Mouse (Mus musculus): ENCODE measurements around the gene Fbxo6.

GRCm38 (mm10) chr4:148164461-148164860, 12.5 kb upstream of the Fbxo6 start:
- TF ChIP-seq MYOG (IDR thresholded peaks at IDR 0.05; ENCODE audit: control insufficient read depth in 1 of 3, insufficient read depth in 1 of 3, insufficient read length in 2 of 3, low read depth in 2 of 3) (no peak), MAX (IDR thresholded peaks at IDR 0.05; ENCODE audit: low read depth) (no peak), POLR2AphosphoS2 (IDR thresholded peaks at IDR 0.05; ENCODE audit: insufficient read length, low read depth) (no peak), E2F4 (IDR thresholded peaks at IDR 0.05; ENCODE audit: insufficient read depth) (no peak), POLR2A (IDR thresholded peaks at IDR 0.05; ENCODE audit: insufficient read length, low read depth) (no peak), USF1 (IDR thresholded peaks at IDR 0.05; ENCODE audit: low read depth) (no peak), CEBPB (IDR thresholded peaks at IDR 0.05; ENCODE audit: insufficient read depth, poor library complexity, severe bottlenecking) (no peak), REST (IDR thresholded peaks at IDR 0.05; ENCODE audit: insufficient read depth, insufficient read length) (no peak), TCF12 (IDR thresholded peaks at IDR 0.05; ENCODE audit: insufficient read depth, poor library complexity, severe bottlenecking) (no peak), MYOD1 (IDR thresholded peaks at IDR 0.05; ENCODE audit: control insufficient read depth in 1 of 3, insufficient read length in 2 of 3, low read depth in 2 of 3) (no peak), SRF (IDR thresholded peaks at IDR 0.05; ENCODE audit: control insufficient read depth, insufficient read length, low read depth) (no peak)

All from myocyte (in vitro differentiated cells).